Mouse (Mus musculus) kidney, postnatal 25 days (tissue): Measurements from ENCODE around the gene Myl7.
A peak's percentile ranks its signal among the peaks of the same experiment; 100 is the strongest.
"Not testable (repeated sequence)": the region's sequence is repeated elsewhere in the genome, so short reads cannot be mapped to it uniquely, and the experiment has no call there.

Source experiments
- DNase-seq, 2 experiments: peaks; one replicate each; pipeline ENCODE4 v3.0.0; 2021; ENCODE audit warnings: mixed read lengths in 2 of 2

Myl7 gene

DNA sequence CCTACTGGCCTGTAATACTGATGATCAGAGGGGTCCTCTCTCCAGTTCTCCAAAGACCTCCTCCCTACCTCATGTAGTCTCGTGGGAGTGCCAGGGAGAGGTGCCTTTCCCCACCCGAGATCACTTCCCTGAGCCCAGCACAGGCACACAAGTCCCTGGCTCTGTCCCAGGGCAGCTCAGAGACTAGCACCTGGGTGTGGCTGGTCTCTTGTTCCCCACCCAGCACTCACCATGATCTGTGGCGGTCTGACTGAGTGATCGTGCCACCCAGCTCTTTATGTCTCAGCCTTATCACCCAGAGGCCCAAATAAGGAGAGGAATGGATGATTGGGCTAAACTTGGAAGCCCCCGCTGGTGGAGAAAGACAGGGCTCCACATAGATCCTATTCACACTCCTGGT, at the start of gene Myl7:
TSS of gene Myl7 (minus strand) at position 252 of the 400 bp plus-strand sequence.
- no peak for DNase-seq

DNA sequence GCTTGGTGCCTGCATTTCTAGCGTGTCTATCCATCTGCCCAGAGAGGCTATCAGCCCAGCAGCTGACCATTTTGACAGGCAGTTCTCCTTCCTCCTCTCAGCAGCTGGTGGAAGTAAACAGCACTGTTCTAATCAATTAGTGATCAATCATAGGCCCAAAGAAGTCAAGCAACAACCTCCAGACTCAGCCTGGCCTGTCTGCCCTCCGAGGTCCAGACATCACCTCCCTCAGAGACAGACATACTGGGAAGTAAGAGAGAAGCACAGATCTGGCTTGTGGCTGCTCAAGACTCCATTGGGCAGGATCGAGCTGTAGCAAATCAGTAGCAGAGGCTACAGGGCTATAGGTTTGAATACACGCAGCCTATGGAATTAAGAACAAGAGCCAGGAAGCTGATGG, 49.2 kb upstream of the Myl7 start:
- DNase-seq: no peak

DNA sequence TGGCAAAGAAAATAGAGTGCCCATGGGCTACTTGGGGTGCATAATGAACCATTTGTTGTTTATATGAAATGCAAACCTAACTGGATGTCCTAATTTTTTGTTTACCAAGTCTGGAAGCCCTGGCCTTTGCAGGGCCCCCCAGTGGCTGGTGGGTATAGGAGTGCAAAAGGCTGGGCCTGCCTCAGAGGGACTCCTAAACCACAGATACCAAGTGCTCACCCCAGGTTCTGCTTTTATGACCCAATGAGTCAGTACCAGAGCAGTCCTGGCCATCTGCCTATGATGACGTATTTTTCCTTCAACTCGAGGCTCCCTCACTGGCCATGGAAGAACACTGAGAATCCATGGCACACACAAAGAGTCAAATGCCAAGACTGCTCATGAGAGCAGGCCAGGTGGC, 46.5 kb upstream of the Myl7 start:
- DNase-seq: no peak

DNA sequence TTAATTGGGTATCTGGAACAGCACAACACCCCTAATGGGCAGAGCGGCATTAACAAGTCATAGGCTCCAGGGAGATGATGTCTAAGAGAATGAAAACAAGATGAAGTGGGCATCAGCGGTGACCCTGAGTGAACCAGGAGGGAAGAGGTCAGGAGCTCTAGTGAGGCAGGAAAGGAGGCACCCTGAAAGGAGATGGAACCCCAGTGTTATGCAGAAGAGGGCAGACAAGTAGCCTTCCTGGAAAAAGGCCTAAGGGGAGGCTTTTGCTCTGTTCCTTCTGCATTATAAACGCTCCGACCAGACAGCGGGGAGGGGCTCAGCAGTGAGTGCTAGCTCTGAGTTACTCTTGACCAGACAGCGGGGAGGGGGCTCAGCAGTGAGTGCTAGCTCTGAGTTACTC, 44.4 kb upstream of the Myl7 start:
- DNase-seq: no peak

DNA sequence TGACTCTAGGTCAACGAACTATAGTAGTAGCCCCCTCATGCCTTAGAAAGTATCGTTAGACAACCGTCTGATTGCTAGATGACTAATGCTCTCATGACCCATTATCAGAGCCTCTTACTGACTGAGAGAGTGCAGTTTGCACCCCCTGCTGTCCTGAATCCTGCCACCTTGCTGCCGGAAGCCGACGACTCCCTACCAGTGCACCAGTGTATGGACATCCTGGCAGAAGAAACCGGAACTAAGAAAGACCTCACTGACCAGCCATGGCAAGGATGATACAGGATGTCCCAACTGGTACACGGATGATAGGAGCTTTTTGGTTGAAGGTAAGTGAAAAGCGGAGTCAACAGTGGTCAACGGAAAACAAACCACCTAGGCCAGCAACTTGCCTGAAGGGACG, 35.9 kb upstream of the Myl7 start:
- DNase-seq: not testable (repeated sequence)

DNA sequence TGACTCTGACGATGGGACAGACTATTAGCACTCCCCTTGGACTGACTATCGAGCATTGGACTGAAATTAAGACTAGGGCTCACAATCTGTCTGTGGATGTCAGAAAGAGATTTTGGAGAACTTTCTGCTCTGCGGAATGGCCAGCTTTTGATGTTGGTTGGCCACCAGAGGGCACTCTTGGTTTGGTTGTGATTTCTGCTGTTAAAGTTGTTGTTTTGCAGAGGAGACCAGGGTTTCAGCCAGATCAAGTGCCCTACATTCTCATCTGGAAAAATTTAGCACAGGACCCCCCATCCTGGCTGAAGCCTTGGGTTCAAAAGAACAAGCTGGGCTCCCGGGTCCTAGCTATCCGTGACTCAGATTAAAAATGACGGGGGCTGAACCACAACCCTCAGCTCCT, 33.4 kb upstream of the Myl7 start:
- DNase-seq: peak in 1 of 2 experiments; percentile 46

DNA sequence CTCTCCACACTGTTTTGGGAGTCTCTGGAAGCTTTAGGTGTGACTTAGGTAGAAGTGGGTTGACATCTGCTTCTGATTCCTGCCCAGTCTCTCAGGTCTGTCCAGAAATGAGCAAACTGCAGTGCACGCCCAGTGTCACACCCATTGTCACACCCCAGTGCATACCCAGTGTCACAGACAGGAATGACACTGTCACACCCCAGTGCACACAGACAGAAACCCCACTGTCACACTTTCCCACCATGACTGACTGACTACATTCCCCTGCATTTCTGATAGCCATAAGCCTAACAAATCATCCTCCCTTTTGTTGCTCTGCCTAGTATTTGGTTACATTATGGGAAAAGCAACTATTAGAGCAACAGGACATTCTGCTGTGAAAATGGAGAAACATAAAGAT, 32.0 kb upstream of the Myl7 start:
- DNase-seq: no peak

DNA sequence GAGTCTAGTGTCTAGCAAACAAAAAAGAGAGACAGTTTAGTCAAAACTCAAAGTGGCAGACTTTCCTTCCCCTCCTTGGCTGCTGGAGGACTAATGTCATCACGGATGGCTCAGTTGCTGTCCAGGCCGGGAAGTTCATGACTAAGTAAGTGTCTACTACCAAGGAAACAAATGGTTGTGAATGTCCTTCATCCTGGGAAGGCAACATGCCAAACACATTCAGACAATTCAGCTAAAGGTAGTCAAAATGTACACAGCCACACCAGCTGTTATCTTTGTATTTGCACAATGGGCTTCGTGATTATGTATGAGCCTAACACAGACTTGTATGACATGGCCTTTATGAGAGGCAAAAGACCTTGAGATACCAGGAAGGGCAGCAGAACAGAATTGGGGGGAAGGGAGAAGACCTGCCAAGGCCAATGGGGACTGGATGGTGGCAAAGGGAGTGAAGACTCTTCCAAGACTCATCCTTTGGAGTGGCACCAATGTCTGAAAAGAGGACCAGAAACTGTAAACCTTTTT, 28.2 kb upstream of the Myl7 start:
- no peak for DNase-seq

DNA sequence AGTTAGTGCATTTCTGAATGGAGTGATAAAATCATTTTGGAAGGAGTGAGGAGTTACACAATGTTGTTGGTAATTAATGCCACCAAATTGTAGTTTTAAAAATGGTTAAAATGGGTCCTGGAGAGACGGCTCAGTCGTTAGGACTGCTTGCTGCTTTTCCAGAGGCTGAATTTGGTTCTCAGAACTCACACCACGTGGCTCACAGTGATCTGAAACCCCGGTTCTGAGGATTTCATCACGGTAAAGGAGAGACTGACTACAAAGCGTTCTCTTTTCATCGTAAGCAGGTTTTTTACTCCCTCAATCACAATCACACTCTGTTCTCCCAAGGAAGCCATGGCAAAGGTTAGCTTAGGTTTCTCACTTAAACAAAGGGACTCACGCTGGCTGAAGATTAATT, 26.1 kb upstream of the Myl7 start:
- DNase-seq: no peak

DNA sequence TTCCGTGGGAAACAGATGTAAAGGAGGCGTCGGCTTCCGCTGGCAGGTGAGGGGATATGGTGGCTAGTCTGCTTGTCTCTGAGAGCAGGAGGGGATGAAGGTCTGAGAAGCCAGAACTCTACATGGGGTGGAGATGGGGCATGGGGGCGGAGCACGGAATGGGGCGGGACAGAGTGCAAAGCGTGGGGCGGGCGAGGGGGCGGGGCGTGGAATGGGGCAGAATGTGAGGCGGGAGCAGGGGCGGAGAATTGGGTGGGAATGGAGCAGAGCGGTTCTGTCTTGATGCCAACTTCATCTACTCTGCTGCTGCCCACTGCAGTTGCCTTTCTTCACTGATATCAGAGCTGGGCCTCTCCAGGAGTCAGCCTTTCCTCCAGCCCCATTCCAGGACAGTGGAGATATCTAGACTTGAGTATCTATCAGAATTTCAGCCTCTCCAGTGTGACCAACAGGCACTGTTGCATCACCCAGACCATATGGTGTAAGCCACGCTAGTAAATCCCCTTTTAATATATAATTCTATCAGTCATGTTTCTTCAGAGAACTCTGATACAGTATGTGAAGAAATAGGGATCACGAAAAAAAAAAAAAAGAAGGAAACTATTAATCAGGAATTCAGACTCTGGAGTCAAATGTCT, 21.9 kb upstream of the Myl7 start:
- peak in 1 of 2 experiments; percentile 19 for DNase-seq

DNA sequence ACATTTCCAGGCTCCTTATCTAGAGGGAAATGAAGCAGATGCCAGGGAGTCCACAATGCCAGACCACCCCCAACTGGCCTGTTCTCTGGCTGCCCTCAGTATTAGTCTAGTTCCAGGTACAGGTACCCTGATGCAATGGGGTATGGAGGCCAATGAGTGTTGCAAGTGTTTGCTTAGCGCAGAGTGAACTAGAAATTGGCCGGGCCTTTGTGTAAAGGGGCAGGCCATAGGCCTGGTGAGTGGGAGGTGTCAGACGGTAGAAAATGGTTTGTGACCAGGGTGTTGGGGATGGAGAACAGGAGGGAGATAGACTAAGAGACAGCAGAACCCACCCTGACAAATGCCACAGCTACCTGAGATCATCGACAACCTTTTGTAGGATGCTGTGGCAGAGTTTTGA, 21.0 kb upstream of the Myl7 start:
- DNase-seq: no peak

DNA sequence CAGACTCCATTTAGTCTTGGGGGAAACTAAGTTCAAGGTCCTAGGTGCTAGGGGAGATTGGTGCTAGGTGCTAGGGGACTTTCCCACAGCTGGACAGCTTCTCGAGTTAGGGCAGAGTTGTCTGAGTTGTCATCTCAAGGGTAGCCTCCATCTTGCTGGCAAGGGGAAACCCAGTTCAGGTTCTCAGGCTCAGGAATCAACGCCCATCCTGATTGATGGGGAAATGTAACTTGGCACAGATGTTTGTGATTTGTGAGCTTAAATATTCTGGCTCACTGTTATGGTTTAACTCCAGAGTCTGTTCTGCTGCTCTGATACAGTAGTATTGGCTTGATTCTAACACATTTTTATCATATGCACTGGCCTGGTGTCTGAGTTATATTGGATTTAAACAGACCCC, 19.5 kb upstream of the Myl7 start:
- no peak for DNase-seq

DNA sequence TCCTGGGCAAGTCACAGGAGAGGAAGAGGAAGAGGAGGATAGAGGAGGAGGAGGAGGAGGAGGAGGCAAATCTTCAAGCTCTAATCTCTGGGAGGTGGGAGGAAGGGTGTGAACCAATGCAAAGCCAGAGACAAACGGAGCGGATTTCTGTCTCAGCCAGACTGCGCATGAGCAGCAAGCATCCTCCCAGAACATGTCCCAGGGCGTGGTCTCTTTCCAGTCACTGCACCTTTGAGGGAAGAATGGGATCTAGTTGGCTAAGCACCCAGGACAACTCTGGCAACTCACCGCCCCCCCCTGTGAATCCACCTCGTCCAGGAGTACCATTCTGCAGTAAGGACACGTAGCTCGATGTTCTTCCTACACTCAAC, 17.6 kb upstream of the Myl7 start:
- no peak for DNase-seq

DNA sequence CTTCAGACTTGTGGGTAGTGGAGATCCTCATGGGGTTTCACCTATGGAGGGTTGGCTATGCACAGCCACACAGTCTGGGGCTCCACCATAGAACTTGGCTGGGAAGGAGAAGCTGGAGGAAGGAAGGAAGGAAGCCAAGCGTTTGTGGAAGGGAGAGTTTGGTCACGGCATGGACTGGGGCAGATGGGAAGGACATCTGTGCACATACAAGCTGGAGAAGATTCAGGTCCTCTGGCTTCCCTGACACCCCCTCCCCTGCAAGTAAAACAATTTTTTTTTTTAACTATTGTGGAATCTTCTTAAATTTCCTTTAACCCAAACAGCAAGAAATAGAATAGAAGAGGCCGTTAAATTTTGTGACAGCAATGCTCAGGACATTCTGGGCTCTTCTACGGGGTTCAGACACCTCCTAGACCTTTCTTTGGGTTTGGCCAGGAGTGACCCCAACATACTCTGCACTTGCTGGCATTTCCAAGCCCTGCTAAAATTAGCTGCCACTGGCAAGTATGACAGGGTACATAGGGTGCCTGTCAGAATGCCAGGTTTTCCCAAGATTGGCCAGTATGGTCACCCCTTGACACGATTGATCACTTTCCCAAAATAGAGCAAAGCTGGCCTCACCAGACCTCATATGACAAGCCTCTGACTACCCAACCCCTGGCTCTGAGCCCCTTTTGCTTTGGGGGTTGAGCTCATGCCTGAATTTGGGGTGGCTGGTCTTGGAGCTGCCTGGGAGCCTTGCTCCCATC, 17.0 kb upstream of the Myl7 start:
- no peak for DNase-seq

DNA sequence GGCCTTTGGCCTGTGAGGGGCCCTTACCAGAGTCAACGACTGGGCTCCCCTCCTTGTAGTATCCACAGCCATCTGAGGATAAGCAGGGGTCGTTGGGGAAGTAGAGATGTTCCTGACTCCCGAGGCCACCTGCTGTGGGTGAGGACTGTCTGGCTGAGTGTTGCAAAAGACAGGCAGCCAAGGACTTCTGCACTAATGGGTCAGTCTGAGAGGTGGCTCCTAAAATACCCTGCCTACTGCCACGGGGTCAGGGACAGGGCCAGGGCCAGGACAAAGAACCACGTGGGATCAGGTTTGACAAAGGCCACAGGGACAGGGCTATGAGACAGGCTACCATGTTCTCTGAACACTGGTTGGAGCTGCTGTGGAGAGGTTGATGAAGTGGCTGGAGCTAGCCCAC, 16.4 kb upstream of the Myl7 start:
- no peak for DNase-seq

DNA sequence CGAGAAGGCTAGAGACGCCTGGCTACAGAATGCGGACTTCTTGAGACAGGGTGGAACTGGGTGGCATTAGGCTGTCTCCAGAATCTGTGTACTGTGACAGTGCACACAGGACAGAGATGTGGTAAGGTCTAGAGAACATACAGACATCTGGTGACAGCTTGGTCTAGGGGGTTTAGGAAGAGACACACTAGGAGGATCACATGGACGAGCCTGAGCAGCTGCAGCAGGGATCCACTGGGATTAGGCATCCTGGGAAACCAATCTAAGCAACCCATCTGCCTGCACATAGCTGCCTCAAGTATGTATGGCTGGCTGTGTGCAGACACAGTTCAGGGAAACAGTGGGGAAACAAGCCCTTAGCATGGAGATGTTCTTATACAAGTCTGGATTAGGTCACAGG, 15.4 kb upstream of the Myl7 start:
- DNase-seq: no peak

DNA sequence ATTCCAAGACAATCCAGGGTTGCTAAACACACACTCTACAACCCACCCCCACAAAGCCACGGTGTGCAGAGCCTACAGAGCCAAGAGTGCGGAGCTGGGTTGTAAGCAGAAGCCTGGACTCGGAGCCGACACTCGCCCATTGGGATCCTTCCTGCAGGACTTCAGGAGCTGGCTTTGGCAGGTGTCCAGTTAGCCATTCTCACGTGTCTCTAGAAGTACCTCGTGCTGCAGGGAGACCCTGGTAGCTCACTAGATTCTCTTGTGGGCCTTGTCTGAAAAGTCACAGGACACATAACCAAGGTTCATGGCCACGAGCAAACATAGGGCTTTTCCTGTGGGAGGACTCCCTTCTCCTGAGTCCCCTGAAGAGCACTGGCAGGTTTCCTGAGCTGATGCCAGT, 14.7 kb upstream of the Myl7 start:
- peak in 1 of 2 experiments; percentile 23 for DNase-seq

DNA sequence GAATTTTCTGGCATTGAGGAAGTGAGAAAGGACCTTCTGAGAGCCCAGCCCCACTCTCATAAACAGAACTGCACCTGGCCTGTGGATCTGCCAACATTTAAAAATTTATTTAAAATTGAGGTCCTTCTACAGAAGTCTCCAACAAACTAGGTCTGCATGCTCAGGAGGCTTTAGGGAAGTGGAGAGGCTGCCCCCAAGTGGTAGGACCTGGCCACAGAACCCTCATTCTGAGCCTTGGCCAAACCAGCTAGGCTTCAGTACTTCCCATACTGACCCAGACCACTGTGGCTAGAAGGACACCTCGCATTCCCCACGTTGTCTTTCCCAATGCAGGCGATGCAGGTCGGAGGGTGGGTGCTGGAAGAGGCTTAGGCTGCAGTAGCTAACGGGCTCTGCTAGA, 14.1 kb upstream of the Myl7 start:
- peak; percentile 55 to 71 for DNase-seq

DNA sequence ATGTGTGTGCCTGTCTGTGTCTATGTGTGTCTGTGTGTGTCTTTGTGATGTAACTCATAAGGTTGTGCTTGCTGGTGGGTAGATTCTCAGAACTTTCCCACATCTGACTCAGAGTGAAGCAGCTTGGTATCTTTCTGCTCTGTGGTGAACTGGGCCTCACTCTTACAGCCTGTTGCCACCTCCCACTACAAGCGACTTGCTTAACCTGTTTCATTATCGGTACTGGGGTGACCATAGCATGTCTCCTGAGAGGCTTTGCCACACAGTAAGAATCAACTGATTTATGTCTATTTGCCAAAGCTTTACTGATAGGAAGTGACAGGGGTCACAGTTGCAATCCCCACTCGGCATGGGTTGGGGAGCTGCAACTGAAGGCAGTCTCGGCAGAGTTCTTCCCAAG, 10.1 kb upstream of the Myl7 start:
- no peak for DNase-seq

DNA sequence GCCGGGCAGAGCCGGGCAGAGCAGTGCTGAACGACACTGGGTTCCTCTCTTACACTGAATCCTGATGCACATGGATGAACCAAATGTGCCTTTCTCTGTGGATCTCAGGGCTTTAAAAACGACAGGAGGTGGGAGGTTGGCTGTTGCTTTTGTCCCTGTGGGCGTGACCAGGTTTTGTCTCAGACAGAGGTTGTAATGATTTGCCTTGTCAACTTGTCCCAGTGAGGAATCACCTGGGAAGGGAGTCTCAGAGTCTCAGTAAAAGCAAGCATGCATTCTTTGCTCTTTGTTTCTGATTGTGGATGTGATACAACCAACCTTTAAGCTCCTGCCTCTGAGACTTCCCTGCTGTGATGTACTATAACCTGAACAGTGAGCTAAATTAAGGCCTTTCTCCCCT, 8.5 kb upstream of the Myl7 start:
- DNase-seq: no peak

DNA sequence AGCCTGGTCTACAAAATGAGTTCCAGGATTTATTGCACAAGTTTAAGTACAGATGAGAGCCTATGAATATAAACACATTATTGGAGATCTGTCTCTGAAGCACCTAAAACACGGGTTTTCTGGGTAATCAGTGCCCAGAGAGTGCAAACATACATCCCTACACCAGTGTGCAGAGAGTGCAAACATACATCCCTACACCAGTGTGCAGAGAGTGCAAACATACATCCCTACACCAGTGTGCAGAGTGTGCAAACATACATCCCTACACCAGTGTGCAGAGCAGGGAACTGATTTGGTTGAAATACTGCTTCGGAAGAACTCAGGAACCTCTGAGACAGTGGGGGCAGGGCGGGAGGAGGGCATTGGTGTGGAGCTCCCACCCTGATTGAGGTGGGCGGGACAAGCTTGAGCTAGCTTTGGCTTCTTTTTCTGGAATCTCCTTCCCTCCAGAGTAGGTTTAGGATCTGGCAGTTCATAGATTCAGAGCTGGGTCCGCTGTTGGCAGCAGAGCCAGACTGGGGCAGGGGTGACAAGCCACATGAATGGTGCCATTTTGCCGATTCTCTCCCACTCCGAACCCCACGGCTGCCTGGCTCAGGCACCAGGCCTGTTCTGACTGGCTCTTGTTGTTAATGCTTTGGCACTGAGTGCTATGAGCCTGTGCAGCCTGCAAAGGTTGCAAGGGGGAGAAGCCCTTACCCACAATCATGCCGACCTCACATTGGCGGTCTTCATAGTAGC, 7.4 kb upstream of the Myl7 start:
- no peak for DNase-seq

DNA sequence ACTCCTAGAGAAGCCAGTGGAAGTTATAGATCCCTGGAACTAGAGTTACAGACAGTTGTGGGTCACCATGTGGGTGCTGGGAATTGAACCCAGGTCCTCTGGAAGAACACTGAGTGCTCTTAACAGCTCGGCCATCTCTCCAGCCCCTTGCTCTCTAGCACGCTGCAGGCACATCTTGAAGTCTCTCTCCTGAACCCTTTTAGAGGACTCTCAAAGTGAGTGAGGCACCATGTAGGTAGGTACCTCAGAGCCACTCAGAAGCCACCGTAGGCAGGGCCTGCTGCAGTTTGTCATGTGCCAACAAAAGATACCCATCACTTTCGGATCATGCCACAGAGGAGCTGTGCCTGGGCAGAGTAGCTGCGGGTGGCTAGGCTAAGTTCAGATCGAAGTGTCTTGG, 6.3 kb upstream of the Myl7 start:
- no peak for DNase-seq

DNA sequence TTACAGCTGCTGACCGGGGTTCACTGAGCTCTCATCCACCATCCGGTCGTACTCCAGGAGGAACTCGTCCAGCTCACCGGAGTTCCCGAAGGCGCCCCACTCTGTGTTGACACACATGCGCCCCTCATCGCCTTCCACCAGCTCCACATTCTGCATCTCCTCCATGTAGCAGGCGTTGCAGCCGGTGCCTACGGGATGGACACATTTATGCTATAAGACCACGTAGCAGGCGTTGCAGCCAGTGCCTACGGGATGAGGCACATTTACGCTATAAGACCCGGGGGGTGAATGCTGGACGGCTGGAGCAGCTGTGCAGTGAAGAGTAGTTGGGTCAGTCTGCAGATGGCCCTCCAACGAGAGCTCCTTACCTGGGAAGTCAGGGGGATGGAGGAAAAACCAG, 5.8 kb upstream of the Myl7 start:
- DNase-seq: no peak

DNA sequence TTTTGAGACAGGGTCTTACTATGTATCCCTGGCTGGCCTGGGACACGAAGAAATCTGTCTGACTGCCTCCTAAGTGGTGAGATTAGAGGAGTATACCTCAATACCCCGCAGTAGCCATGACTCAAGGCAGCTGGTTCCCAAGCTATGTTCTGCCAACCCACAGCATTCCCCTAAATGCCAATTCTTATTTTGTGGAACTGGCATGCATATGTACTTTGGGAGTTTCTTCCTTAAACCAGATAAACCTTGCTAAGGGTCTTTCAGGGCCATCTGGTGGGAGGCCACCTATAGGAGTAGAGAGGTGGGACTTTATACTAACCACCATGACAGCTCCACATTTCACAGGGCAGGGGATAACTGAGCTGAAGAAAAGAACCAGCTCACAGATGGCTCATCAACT, 5.3 kb upstream of the Myl7 start:
- no peak for DNase-seq
